Mouse (Mus musculus) lung, embryonic 14.5 days (tissue): ENCODE results near the gene Dlg2. TPM values are rescaled to one million over a fixed set of nuclear protein-coding genes. Genes with fewer than 3 reads are reported as not detected.

ENCODE experiments used
- ATAC-seq: fragments of 200-750 bp; cut with Nextera tagmentation; 2 replicates; pipeline ENCODE4 v1.8.0; 2017; ENCODE audit warnings: mild to moderate bottlenecking, moderate TSS enrichment, moderate library complexity; ENCODE audit not compliant: insufficient read depth
- DNase-seq: peaks from one replicate; pipeline ENCODE4 v3.0.0-alpha.2; 2015
- H3K27ac ChIP-seq: fragments of 300-500 bp; sonication (generic); 2 replicates; pipeline ENCODE4 v1.5.1; 2014; ENCODE audit warnings: low read depth, mild to moderate bottlenecking, moderate library complexity
- H3K27me3 ChIP-seq: fragments of 300-500 bp; sonication (generic); 2 replicates; pipeline ENCODE4 v1.6.1; 2014; ENCODE audit warnings: low read length, control low read depth; ENCODE audit not compliant: insufficient read depth
- H3K36me3 ChIP-seq: fragments of 300-500 bp; sonication (generic); 2 replicates; pipeline ENCODE4 v1.6.1; 2014; ENCODE audit warnings: control low read depth; ENCODE audit not compliant: insufficient read depth
- H3K4me1 ChIP-seq: fragments of 300-500 bp; sonication (generic); 2 replicates; pipeline ENCODE4 v1.6.1; 2014; ENCODE audit warnings: antibody characterized with exemption, control low read depth; ENCODE audit not compliant: insufficient read depth
- H3K4me2 ChIP-seq: fragments of 300-500 bp; sonication (generic); 2 replicates; pipeline ENCODE4 v1.6.1; 2014; ENCODE audit warnings: mild to moderate bottlenecking
- H3K4me3 ChIP-seq: fragments of 300-500 bp; sonication (generic); 2 replicates; pipeline ENCODE4 v1.5.1; 2014; ENCODE audit warnings: low read depth, low read length
- H3K9ac ChIP-seq: fragments of 300-500 bp; sonication (generic); 2 replicates; pipeline ENCODE4 v1.6.1; 2014
- H3K9me3 ChIP-seq: fragments of 300-500 bp; sonication (generic); 2 replicates; pipeline ENCODE4 v1.6.1; 2016; ENCODE audit warnings: low read depth, low read length, control low read depth
- CTCF ChIP-seq: IDR thresholded peaks from 2 replicates; pipeline ENCODE4 v1.5.1; 2016; ENCODE audit warnings: antibody characterized with exemption, low read depth
- WGBS: fragments of 180-500 bp; shearing (Covaris S2); extraction: QIAGEN DNeasy Blood & Tissue Kit; methylation state at CpG from one replicate; pipeline ENCODE4 v1.1.7; 2014; 5-methylcytosine and 5-hydroxymethylcytosine counted together
- polyA plus RNA-seq: library from polyadenylated mRNA; unstranded; fragments of >200 nt; fragmentation: Nextera tagmentation; extraction: Ambion mirVana; gene quantifications from 2 replicates; pipeline ENCODE4 v1.2.1, GENCODE M21; 2014

Gene Dlg2
- polyA plus RNA-seq, 1 experiment from 2014 or later = 0.25 TPM

- no peaks in the 10 kb centered on the region for H3K9me3 ChIP-seq
- H3K27ac ChIP-seq = no peak overlapping the region
- H3K27me3 ChIP-seq = no peaks in the 10 kb centered on the region
- H3K4me2 ChIP-seq = no peak overlapping the region
- no peak for ATAC-seq
- TF ChIP-seq CTCF = no peak
- WGBS = 93% methylated on average over 1 of the region's 1 CpGs
- DNase-seq = no peak
- no peak overlapping the region for H3K9ac ChIP-seq
- H3K4me3 ChIP-seq = no peak overlapping the region
- no peaks in the 10 kb centered on the region for H3K4me1 ChIP-seq
- no peaks in the 10 kb centered on the region for H3K36me3 ChIP-seq
Observed at GRCm38 (mm10) chr7:91154096-91154495, 677.6 kb downstream of the Dlg2 start.

GRCm38 (mm10) chr7:91159144-91159543, 682.7 kb downstream of the Dlg2 start:
- H3K9me3 ChIP-seq = no peaks in the 10 kb centered on the region
- 78% methylated on average over 5 of the region's 5 CpGs for WGBS
- H3K9ac ChIP-seq = no peak overlapping the region
- H3K4me2 ChIP-seq = no peak overlapping the region
- no peaks in the 10 kb centered on the region for H3K36me3 ChIP-seq
- ATAC-seq = no peak
- no peaks in the 10 kb centered on the region for H3K27me3 ChIP-seq
- no peak for DNase-seq
- H3K4me3 ChIP-seq = no peak overlapping the region
- no peak for TF ChIP-seq CTCF
- no peaks in the 10 kb centered on the region for H3K4me1 ChIP-seq
- no peak overlapping the region for H3K27ac ChIP-seq

GRCm38 (mm10) chr7:91161643-91162175, 685.2 kb downstream of the Dlg2 start:
- 39% methylated on average over 2 of the region's 2 CpGs for WGBS
- Histone ChIP-seq H3K4me3 (no peak overlapping the region), H3K9me3 (no peaks in the 10 kb centered on the region), H3K27me3 (no peaks in the 10 kb centered on the region), H3K4me2 (no peak overlapping the region), H3K4me1 (no peaks in the 10 kb centered on the region), H3K9ac (no peak overlapping the region), H3K36me3 (no peaks in the 10 kb centered on the region), H3K27ac (no peak overlapping the region)
- no peak for ATAC-seq
- no peak for DNase-seq
- no peak for TF ChIP-seq CTCF

GRCm38 (mm10) chr7:91173560-91173959, 697.1 kb downstream of the Dlg2 start:
- Histone ChIP-seq H3K27ac (no peak overlapping the region), H3K4me2 (no peak overlapping the region), H3K9me3 (no peaks in the 10 kb centered on the region), H3K9ac (no peak overlapping the region), H3K4me3 (no peak overlapping the region), H3K4me1 (no peaks in the 10 kb centered on the region), H3K36me3 (no peaks in the 10 kb centered on the region), H3K27me3 (no peaks in the 10 kb centered on the region)
- ATAC-seq = no peak
- 80% methylated on average over 2 of the region's 2 CpGs for WGBS
- TF ChIP-seq CTCF = no peak
- DNase-seq = no peak

- Histone ChIP-seq H3K4me1 (no peaks in the 10 kb centered on the region), H3K9me3 (no peaks in the 10 kb centered on the region), H3K27ac (no peak overlapping the region), H3K4me3 (no peak overlapping the region), H3K9ac (no peak overlapping the region), H3K4me2 (no peak overlapping the region), H3K27me3 (no peaks in the 10 kb centered on the region), H3K36me3 (no peaks in the 10 kb centered on the region)
- 92% methylated on average over 2 of the region's 2 CpGs for WGBS
- DNase-seq (no peak), ATAC-seq (no peak)
- no peak for TF ChIP-seq CTCF
Observed at GRCm38 (mm10) chr7:91188211-91188610, 711.7 kb downstream of the Dlg2 start.

- DNase-seq (no peak), ATAC-seq (no peak)
- Histone ChIP-seq H3K36me3 (no peaks in the 10 kb centered on the region), H3K4me2 (no peak overlapping the region), H3K27me3 (no peaks in the 10 kb centered on the region), H3K9ac (no peak overlapping the region), H3K27ac (no peak overlapping the region), H3K9me3 (no peaks in the 10 kb centered on the region), H3K4me3 (no peak overlapping the region), H3K4me1 (no peaks in the 10 kb centered on the region)
- TF ChIP-seq CTCF = no peak
- 68% methylated on average over 1 of the region's 1 CpGs for whole genome bisulfite sequencing
Observed at GRCm38 (mm10) chr7:91199372-91199771, 722.9 kb downstream of the Dlg2 start.

GRCm38 (mm10) chr7:91208083-91208852, 731.8 kb downstream of the Dlg2 start:
- WGBS = 64% methylated on average over 5 of the region's 5 CpGs
- DNase-seq (no peak), ATAC-seq (no peak)
- Histone ChIP-seq H3K4me2 (no peak overlapping the region), H3K9me3 (no peaks in the 10 kb centered on the region), H3K27ac (no peak overlapping the region), H3K4me1 (no peaks in the 10 kb centered on the region), H3K4me3 (no peak overlapping the region), H3K36me3 (no peaks in the 10 kb centered on the region), H3K9ac (no peak overlapping the region), H3K27me3 (no peaks in the 10 kb centered on the region)
- no peak for TF ChIP-seq CTCF
